Mouse (Mus musculus): ENCODE measurements around the gene Gm3409.
"Not testable (repeated sequence)": the region's sequence is repeated elsewhere in the genome, so short reads cannot be mapped to it uniquely, and the experiment has no call there.

Gene Gm3409

GRCm38 (mm10) chr5:146537347-146537746 is at the start of gene Gm3409:
Gene Gm3409 (plus strand): TSS chr5:146537647.
- not testable (repeated sequence) for DNase-seq (ENCODE audit: low read depth, low spot score)

- DNase-seq (ENCODE audit: low read depth, low spot score): peak; percentile 26
These were observed 48.5 kb upstream of the Gm3409 start for GRCm38 (mm10) chr5:146488959-146489358.

DNA sequence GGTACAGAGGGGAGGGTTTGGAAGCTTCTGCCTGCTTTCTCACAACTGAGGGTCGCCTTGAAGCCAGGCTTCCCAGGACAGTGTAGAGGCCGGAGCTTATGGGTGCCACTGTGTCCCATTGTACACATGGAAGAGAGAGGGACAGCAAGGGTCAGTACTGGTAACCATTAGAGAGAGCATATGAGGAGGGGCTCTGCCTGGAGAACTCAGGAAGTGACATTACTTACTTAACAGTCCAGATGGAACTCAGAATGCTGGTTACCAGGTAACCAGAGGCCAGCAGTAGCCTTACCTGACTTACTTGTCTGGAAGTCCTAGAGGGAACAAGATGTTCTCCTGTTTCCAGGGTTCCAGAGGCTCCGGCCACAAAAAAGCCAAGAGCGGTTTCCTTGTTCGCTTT is 46.4 kb upstream of the Gm3409 start, which contains the start of gene Gm6370:
Gene Gm6370 (plus strand): TSS at position 301 of the 400 bp plus-strand sequence.
- not testable (repeated sequence) for DNase-seq (ENCODE audit: low read depth, low spot score)

DNA sequence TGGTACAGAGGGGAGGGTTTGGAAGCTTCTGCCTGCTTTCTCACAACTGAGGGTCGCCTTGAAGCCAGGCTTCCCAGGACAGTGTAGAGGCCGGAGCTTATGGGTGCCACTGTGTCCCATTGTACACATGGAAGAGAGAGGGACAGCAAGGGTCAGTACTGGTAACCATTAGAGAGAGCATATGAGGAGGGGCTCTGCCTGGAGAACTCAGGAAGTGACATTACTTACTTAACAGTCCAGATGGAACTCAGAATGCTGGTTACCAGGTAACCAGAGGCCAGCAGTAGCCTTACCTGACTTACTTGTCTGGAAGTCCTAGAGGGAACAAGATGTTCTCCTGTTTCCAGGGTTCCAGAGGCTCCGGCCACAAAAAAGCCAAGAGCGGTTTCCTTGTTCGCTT is 35.3 kb upstream of the Gm3409 start, which contains the start of gene 4930449I24Rik:
Gene 4930449I24Rik (plus strand): TSS at position 301 of the 400 bp plus-strand sequence.
- DNase-seq (ENCODE audit: low read depth, low spot score): not testable (repeated sequence)

DNA sequence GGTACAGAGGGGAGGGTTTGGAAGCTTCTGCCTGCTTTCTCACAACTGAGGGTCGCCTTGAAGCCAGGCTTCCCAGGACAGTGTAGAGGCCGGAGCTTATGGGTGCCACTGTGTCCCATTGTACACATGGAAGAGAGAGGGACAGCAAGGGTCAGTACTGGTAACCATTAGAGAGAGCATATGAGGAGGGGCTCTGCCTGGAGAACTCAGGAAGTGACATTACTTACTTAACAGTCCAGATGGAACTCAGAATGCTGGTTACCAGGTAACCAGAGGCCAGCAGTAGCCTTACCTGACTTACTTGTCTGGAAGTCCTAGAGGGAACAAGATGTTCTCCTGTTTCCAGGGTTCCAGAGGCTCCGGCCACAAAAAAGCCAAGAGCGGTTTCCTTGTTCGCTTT is 23.6 kb upstream of the Gm3409 start, which contains the start of gene Gm3402:
Gene Gm3402 (plus strand): TSS at position 301 of the 400 bp plus-strand sequence.
- not testable (repeated sequence) for DNase-seq (ENCODE audit: low read depth, low spot score)

GRCm38 (mm10) chr5:146525501-146525900 is 11.9 kb upstream of the Gm3409 start, which contains the start of gene Gm3404:
Gene Gm3404 (plus strand): TSS chr5:146525801.
- DNase-seq (ENCODE audit: low read depth, low spot score): not testable (repeated sequence)

- DNase-seq (ENCODE audit: low read depth, low spot score): not testable (repeated sequence)
These were observed 18.4 kb downstream of the Gm3409 start, which contains the start of gene Gm3415 for GRCm38 (mm10) chr5:146555836-146556235. Gene Gm3415 (plus strand): TSS chr5:146556136.

DNA sequence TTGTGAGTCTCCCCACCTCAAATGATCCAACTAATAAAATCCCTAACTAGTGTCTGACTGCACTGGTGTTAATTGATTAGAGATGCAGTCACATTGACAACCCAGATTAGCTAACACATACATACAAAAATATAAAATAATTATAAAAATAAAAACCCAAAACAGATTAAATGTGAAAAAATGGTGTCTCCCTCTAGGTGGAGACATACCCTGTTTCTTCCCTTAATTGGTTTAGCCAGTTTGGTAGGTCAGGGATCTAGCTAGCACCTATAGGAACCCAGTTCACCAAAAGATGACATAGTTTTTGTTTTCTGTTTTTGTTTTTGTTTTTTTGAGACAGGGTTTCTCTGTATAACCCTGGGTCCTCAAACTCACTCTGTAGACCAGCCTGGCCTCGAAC is 26.8 kb downstream of the Gm3409 start:
- no peak for DNase-seq (ENCODE audit: low read depth, low spot score)

GRCm38 (mm10) chr5:146567054-146567453 is 29.6 kb downstream of the Gm3409 start:
- DNase-seq (ENCODE audit: low read depth, low spot score): peak; percentile 53

DNA sequence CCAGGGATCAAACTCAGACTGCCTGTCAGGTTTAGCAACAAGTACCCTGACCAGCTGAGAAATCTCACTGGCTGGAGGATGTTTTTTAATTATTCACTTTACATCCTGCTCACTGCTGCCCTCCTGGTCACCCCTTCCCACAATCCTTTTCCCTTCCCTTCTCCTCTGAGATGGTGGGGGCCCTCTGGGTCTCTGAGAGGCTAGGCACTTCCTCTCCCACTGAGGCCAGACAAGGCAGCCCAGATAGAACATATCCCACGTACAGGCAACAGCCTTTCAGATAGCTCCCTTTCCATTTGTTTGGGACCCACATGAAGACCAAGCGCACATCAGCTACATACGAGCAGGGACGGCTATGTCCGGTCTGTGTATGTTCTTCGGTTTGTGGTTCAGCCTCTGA is 32.7 kb downstream of the Gm3409 start:
- not testable (repeated sequence) for DNase-seq (ENCODE audit: low read depth, low spot score)

GRCm38 (mm10) chr5:146571830-146572734 is 34.6 kb downstream of the Gm3409 start:
- not testable (repeated sequence) for DNase-seq (ENCODE audit: low read depth, low spot score)

DNA sequence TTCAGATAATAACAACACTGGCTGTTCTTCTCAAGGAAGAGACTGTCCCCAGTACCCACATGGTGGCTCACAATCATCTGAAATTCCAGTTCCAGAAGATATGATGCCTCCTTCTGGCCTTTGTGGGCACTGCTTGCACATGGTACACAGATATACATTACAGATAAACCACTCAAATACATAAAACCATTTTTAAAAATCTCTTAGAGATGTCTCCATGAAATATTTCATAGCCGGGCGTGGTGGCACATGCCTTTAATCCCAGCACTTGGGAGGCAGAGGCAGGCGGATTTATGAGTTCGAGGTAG is 35.2 kb downstream of the Gm3409 start:
- not testable (repeated sequence) for DNase-seq (ENCODE audit: low read depth, low spot score)

DNA sequence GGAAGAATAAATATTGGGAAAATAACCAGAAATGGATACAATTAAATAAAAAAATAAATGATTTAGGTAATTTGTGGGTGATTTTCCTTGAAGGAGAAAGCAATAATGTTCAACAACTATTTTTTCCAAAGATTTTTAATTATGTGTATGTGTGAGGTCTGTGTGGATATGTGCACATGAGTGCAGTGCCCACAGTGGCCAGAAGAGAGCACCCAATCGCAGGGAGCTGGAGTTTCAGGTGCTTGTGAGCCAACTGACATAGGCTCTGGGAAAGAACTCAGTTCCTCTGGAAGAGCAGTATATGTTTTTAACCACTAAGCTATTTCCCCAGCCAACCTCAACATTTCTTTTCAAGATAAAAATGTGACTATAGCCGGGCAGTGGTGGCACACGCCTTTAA is 39.2 kb downstream of the Gm3409 start:
- peak; percentile 74 for DNase-seq (ENCODE audit: low read depth, low spot score)

- no peak for DNase-seq (ENCODE audit: low read depth, low spot score)
These were observed 46.7 kb downstream of the Gm3409 start for GRCm38 (mm10) chr5:146584156-146584477.

DNA sequence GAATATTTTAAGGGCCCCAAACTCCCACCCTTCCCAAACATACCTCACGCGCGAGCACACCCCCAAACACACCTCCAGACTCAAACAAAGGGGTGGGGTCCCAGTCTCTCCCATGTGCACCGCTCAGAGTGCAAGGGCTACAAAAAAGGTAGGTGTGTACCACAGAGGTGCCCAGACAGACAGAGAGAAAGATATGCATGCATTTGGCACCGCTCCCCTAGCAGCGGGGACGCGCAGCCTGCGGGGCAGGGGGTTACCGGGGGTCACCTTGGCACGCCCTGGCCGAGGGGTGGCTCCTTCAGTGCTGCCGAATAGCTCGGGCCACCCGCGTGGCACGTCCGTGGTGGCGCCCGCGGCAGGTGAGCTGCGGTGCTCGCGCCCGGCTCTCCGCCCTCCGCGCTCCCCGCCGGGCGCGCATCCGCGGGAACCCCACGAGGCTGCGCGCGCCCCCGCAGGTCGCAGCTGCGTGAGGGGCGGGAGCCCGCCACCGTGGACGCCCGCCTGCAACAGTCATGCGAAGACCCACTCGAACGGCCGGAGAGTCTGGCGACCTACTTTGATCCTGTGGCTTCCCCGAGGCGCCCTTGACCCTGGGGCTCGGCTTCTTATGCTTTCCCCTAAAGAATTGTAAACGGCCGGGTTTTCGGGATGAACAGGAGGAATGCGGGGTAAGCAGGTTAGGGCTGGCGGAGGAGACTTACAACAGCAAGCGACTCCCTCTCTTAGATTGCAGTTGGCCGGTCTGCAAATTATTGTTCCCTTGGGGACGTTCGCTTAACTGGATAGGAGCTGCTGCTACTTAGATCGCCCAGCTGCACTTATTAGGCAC is 47.2 kb downstream of the Gm3409 start, which contains the start of gene Gpr12:
Gene Gpr12 (minus strand): TSS at position 762 of the 829 bp plus-strand sequence.
- DNase-seq (ENCODE audit: low read depth, low spot score): no peak

DNA sequence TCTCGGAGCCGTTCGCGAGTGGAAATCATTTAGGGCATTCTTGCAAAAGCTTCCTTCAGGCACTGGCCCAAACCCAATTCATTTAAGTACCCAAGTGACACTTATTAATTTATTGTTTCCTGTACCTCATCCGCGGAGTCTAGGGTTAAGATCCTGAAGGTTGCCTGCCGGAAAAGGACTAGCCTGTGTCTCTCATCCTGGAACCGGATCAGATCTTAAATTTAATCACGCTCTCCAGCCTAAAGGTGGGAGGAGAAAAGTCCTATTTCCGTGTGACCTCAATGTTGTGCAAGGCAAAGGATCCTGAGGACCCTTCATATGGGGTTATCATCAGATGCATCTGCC is 47.8 kb downstream of the Gm3409 start:
- DNase-seq (ENCODE audit: low read depth, low spot score): peak; percentile 6

- no peak for DNase-seq (ENCODE audit: low read depth, low spot score)
These were observed 49.1 kb downstream of the Gm3409 start for GRCm38 (mm10) chr5:146586357-146587070.

Data from A20 (cell line).